Comparison of ENCODE assay signal across 8 mouse cellular contexts in the genomic region with DNA sequence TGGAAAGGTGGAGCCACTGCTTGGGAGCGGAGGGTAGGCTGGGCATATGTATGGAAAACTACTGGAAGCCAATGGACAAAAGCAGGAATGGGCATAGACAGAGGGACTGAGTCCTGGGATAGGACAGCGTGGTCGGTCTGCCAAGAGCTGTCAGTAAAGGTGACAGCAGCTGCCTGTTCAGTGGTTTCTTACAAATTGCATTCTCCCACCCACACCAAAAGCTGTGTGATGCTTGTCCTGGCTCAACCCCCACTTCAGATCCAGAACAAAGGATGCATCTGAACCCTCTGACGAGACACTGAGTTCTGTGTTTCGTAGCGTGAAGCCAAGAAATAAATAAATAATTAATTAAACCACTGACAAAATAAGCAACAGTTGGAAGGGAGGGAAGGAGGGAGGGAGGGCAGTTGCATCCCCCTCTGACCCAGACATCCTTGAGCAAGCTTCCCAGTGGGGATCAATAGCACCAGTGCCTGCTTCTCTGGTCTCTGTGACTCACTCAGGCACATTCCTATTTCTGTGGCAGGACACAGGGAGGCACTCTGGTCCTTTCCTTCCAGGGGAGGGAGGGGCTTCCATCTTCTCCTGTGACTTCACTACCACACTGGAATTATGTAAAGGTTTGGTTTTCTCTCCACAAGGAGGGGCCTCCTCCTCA. TPM values are rescaled to one million over a fixed set of nuclear protein-coding genes. Genes with fewer than 3 reads are reported as not detected.
DNase-seq lines count a peak whose midpoint lies in the region; ATAC-seq lines count a peak whose summit lies in the region.

No protein-coding gene starts in this region.

- peak; percentile 66 for ATAC-seq in hindbrain, embryonic 11.5 days (ENCODE audit: low FRiP score)
- ATAC-seq in monocyte, adult 5-6 weeks (replicated peaks; ENCODE audit: insufficient number of reproducible peaks, low FRiP score, low TSS enrichment, poor library complexity, severe bottlenecking), result no peak

- no peak overlapping the region for H3K4me2 ChIP-seq in hindbrain, embryonic 11.5 days (replicated peaks; ENCODE audit: low read depth, low read length)

- H3K9ac ChIP-seq in hindbrain, embryonic 11.5 days (ENCODE audit: low read depth, low read length), result no peak overlapping the region

- intact Hi-C loops in heart, postnatal 25 days (cut with DNase I), result no loop called here
- intact Hi-C loops in left cerebral cortex, postnatal 25 days (cut with DNase I), result no loop called here

- H3K9me3 ChIP-seq in hindbrain, embryonic 11.5 days (ENCODE audit: control insufficient read depth, low read length), result no peaks in the 10 kb centered on the region

- no peak overlapping the region for H3K27ac ChIP-seq in hindbrain, embryonic 11.5 days (ENCODE audit: low read depth, low read length)

- H3K4me3 ChIP-seq in hindbrain, embryonic 11.5 days (ENCODE audit: low read depth, low read length), result no peak overlapping the region

- 64% methylated on average over 6 of the region's 6 CpGs for WGBS in hindbrain, embryonic 11.5 days

- no peaks in the 10 kb centered on the region for H3K27me3 ChIP-seq in hindbrain, embryonic 11.5 days (ENCODE audit: control insufficient read depth, insufficient read depth, low read length)

- DNase-seq in heart, adult 11 months, result peak; percentile 87
- no peak for DNase-seq in heart, postnatal 25 days (ENCODE audit: low spot score)
- peak; percentile 14 for DNase-seq in embryo, embryonic 10 days (ENCODE audit: low spot score)
- peak; percentile 17 for DNase-seq in hindbrain, embryonic 11.5 days (ENCODE audit: low spot score)
- peak; percentile 44 to 74 for DNase-seq in left cerebral cortex, postnatal 25 days (ENCODE audit: low spot score in 2 of 2)
- peak; percentile 25 for DNase-seq in right cerebral cortex, postnatal 4 days
- no peak for DNase-seq in gastrocnemius, postnatal 25 days

- no peaks in the 10 kb centered on the region for H3K36me3 ChIP-seq in hindbrain, embryonic 11.5 days (ENCODE audit: control insufficient read depth, insufficient read depth, low read length)

- no peaks in the 10 kb centered on the region; the same call in 1 of the 2 replicates for H3K4me1 ChIP-seq in hindbrain, embryonic 11.5 days (replicated peaks; ENCODE audit: control insufficient read depth, insufficient read depth, low read length)

RNA-seq across cellular contexts. Expression of gene Ckmt2, which starts 39.0 kb away (rescaled TPM):
- 1,000 to 10,000 TPM; 2,662 to 2,666 TPM for total RNA-seq in heart, postnatal 25 days (2021)
- polyA plus RNA-seq in hindbrain, embryonic 11.5 days (2014; fragmentation: Nextera tagmentation; extraction: Ambion mirVana), result not detected in 2 replicates
- total RNA-seq in left cerebral cortex, postnatal 25 days (2021), result not detected
- total RNA-seq in gastrocnemius, postnatal 25 days (2021), result 1,000 to 10,000 TPM; 1,499 to 1,709 TPM
- not detected in 3 replicates for total RNA-seq in monocyte, adult 5-6 weeks (2017)

Comparison
In these comparisons a context has a peak if more than half of its experiments do, and no peak if none do; other contexts are left out.
1. DNase-seq: peak in heart, adult 11 months (single experiment), embryo, embryonic 10 days (single experiment), hindbrain, embryonic 11.5 days (single experiment), left cerebral cortex, postnatal 25 days (2 of 2) and right cerebral cortex, postnatal 4 days (single experiment); none in heart, postnatal 25 days (single experiment) and gastrocnemius, postnatal 25 days (single experiment).
2. RNA of gene Ckmt2, which starts 39.0 kb away (total RNA-seq): 2,662 to 2,666 TPM in heart, postnatal 25 days and 1,499 to 1,709 TPM in gastrocnemius, postnatal 25 days; not detected in left cerebral cortex, postnatal 25 days and not detected in monocyte, adult 5-6 weeks; every median in the first group is over 1,000 times any median in the second.